Mouse (Mus musculus) CH12.LX (cell line): Measurements from ENCODE around the gene Actr2.

Source experiments
- CHD2 ChIP-seq: IDR thresholded peaks from 2 replicates; pipeline ENCODE4 v1.6.1; 2011; ENCODE audit warnings: low read length, improper control_type of control experiment
- CTCF ChIP-seq, 2 experiments: IDR thresholded peaks in 1 of 2; conservative IDR thresholded peaks in 1 of 2; 2 replicates each; pipeline ENCODE4 v1.5.1; 2011 to 2012; ENCODE audit warnings: low read depth in 2 of 2, low read length in 2 of 2, improper control_type of control experiment in 1 of 2, inconsistent platforms in 1 of 2, mild to moderate bottlenecking in 1 of 2, moderate library complexity in 1 of 2

- TF ChIP-seq CTCF (conservative IDR thresholded peaks at IDR 0.05 in 1 of 2, IDR thresholded peaks at IDR 0.05 in 1 of 2; ENCODE audit: low read depth in 2 of 2, low read length in 2 of 2) (no peak), CHD2 (no peak)
Observed at GRCm38 (mm10) chr11:20020720-20021119, 92.0 kb downstream of the Actr2 start.
